Mouse (Mus musculus): ENCODE results near the gene Gm10142.
"Not testable (repeated sequence)": the region's sequence is repeated elsewhere in the genome, so short reads cannot be mapped to it uniquely, and the experiment has no call there.

Gene Gm10142

GRCm38 (mm10) chr10:77715507-77715906, at the start of gene Gm10142:
Gm10142 (plus strand) TSS chr10:77715807.
- no peak for DNase-seq (ENCODE audit: low spot score in 2 of 2)

GRCm38 (mm10) chr10:77666342-77666741, 49.3 kb upstream of the Gm10142 start:
- DNase-seq (ENCODE audit: low spot score in 2 of 2) = no peak

- no peak for DNase-seq (ENCODE audit: low spot score in 2 of 2)
Measured at GRCm38 (mm10) chr10:77667402-77667801, 48.2 kb upstream of the Gm10142 start.

- DNase-seq (ENCODE audit: low spot score in 2 of 2) = peak in 1 of 2 experiments; percentile 21
Measured at GRCm38 (mm10) chr10:77670710-77671109, 44.9 kb upstream of the Gm10142 start.

GRCm38 (mm10) chr10:77671519-77671918, 44.1 kb upstream of the Gm10142 start:
- no peak for DNase-seq (ENCODE audit: low spot score in 2 of 2)

- DNase-seq (ENCODE audit: low spot score in 2 of 2) = peak; percentile 67 to 68
Measured at GRCm38 (mm10) chr10:77673765-77674164, 41.8 kb upstream of the Gm10142 start.

- peak; percentile 31 to 40 for DNase-seq (ENCODE audit: low spot score in 2 of 2)
Measured at GRCm38 (mm10) chr10:77677562-77677961, 38.0 kb upstream of the Gm10142 start.

- no peak for DNase-seq (ENCODE audit: low spot score in 2 of 2)
Measured at GRCm38 (mm10) chr10:77682994-77683393, 32.6 kb upstream of the Gm10142 start.

- no peak for DNase-seq (ENCODE audit: low spot score in 2 of 2)
Measured at GRCm38 (mm10) chr10:77684181-77684580, 31.4 kb upstream of the Gm10142 start.

GRCm38 (mm10) chr10:77685895-77686664, 29.5 kb upstream of the Gm10142 start, which contains the start of gene Tspear:
Tspear (plus strand) TSS chr10:77686569.
- DNase-seq (ENCODE audit: low spot score in 2 of 2) = no peak

GRCm38 (mm10) chr10:77687021-77687420, 28.6 kb upstream of the Gm10142 start:
- DNase-seq (ENCODE audit: low spot score in 2 of 2) = no peak

GRCm38 (mm10) chr10:77690356-77690807, 25.2 kb upstream of the Gm10142 start, which contains the start of gene Gm19402:
Gm19402 (minus strand) TSS chr10:77690757.
- not testable (repeated sequence) for DNase-seq (ENCODE audit: low spot score in 2 of 2)

- no peak for DNase-seq (ENCODE audit: low spot score in 2 of 2)
Measured at GRCm38 (mm10) chr10:77697133-77697532, 18.5 kb upstream of the Gm10142 start, which contains the start of gene Gm9508. Gm9508 (minus strand) TSS chr10:77697233.

GRCm38 (mm10) chr10:77706326-77706725, 9.3 kb upstream of the Gm10142 start, which contains the start of gene Gm10272:
Gm10272 (plus strand) TSS chr10:77706626.
- DNase-seq (ENCODE audit: low spot score in 2 of 2) = no peak

GRCm38 (mm10) chr10:77709831-77710230, 5.8 kb upstream of the Gm10142 start:
- no peak for DNase-seq (ENCODE audit: low spot score in 2 of 2)

GRCm38 (mm10) chr10:77711157-77711556, 4.5 kb upstream of the Gm10142 start, which contains the start of gene Gm10024:
Gm10024 (plus strand) TSS chr10:77711457.
- not testable (repeated sequence) for DNase-seq (ENCODE audit: low spot score in 2 of 2)

- DNase-seq (ENCODE audit: low spot score in 2 of 2) = no peak
Measured at GRCm38 (mm10) chr10:77713734-77714133, 1.9 kb upstream of the Gm10142 start.

- not testable (repeated sequence) for DNase-seq (ENCODE audit: low spot score in 2 of 2)
Measured at GRCm38 (mm10) chr10:77720299-77720698, 4.7 kb downstream of the Gm10142 start, which contains the start of gene Krtap12-1. Krtap12-1 (plus strand) TSS chr10:77720599.

- DNase-seq (ENCODE audit: low spot score in 2 of 2) = no peak
Measured at GRCm38 (mm10) chr10:77724855-77725254, 9.2 kb downstream of the Gm10142 start.

GRCm38 (mm10) chr10:77726186-77726585, 10.6 kb downstream of the Gm10142 start, which contains the start of gene Gm10100:
Gm10100 (plus strand) TSS chr10:77726486.
- DNase-seq (ENCODE audit: low spot score in 2 of 2) = no peak

- no peak for DNase-seq (ENCODE audit: low spot score in 2 of 2)
Measured at GRCm38 (mm10) chr10:77728280-77728679, 12.7 kb downstream of the Gm10142 start.

- DNase-seq (ENCODE audit: low spot score in 2 of 2) = no peak
Measured at GRCm38 (mm10) chr10:77729241-77729640, 13.6 kb downstream of the Gm10142 start.

- no peak for DNase-seq (ENCODE audit: low spot score in 2 of 2)
Measured at GRCm38 (mm10) chr10:77735928-77736327, 20.3 kb downstream of the Gm10142 start.
